Mouse (Mus musculus) limb, embryonic 14.5 days (tissue): ENCODE measurements around the gene Lamb3. TPM values are rescaled to one million over a fixed set of nuclear protein-coding genes. Genes with fewer than 3 reads are reported as not detected.
A peak's percentile ranks its signal among the peaks of the same experiment; 100 is the strongest.

Experiments
- ATAC-seq: fragments of 200-750 bp; cut with Nextera tagmentation; 2 replicates; pipeline ENCODE4 v1.8.0; 2017; ENCODE audit warnings: low read depth, moderate number of reproducible peaks, moderate TSS enrichment; ENCODE audit not compliant: low FRiP score
- DNase-seq: peaks from one replicate; pipeline ENCODE4 v3.0.0-alpha.2; 2015; ENCODE audit warnings: low spot score
- H3K27ac ChIP-seq: fragments of 300-500 bp; sonication (generic); replicated peaks from 2 replicates; pipeline ENCODE4 v1.5.1; 2014; ENCODE audit warnings: low read depth, mild to moderate bottlenecking, low read length, moderate library complexity, mixed read lengths
- H3K27me3 ChIP-seq: fragments of 300-500 bp; sonication (generic); 2 replicates; pipeline ENCODE4 v1.6.1; 2014; ENCODE audit warnings: low read length, mixed read lengths; ENCODE audit not compliant: control insufficient read depth, insufficient read depth
- H3K36me3 ChIP-seq: fragments of 300-500 bp; sonication (generic); 2 replicates; pipeline ENCODE4 v1.6.1; 2014; ENCODE audit warnings: mild to moderate bottlenecking, low read length, moderate library complexity, mixed read lengths; ENCODE audit not compliant: control insufficient read depth, insufficient read depth
- H3K4me1 ChIP-seq: fragments of 300-500 bp; sonication (generic); 2 replicates; pipeline ENCODE4 v1.6.1; 2014; ENCODE audit warnings: antibody characterized with exemption, low read length, mixed read lengths; ENCODE audit not compliant: control insufficient read depth, insufficient read depth
- H3K4me2 ChIP-seq: fragments of 300-500 bp; sonication (generic); replicated peaks from 2 replicates; pipeline ENCODE4 v1.6.1; 2014; ENCODE audit warnings: low read depth, mild to moderate bottlenecking, low read length, moderate library complexity; ENCODE audit not compliant: severe bottlenecking
- H3K4me3 ChIP-seq: fragments of 300-500 bp; sonication (generic); replicated peaks from 2 replicates; pipeline ENCODE4 v1.5.1; 2014; ENCODE audit warnings: low read length
- H3K9ac ChIP-seq: fragments of 300-500 bp; sonication (generic); 2 replicates; pipeline ENCODE4 v1.6.1; 2014; ENCODE audit warnings: mild to moderate bottlenecking, low read depth, low read length, moderate library complexity; ENCODE audit not compliant: severe bottlenecking
- H3K9me3 ChIP-seq: fragments of 300-500 bp; sonication (generic); 2 replicates; pipeline ENCODE4 v1.6.1; 2016; ENCODE audit warnings: low read length; ENCODE audit not compliant: control insufficient read depth
- POLR2A ChIP-seq: fragments of 200-500 bp; IDR thresholded peaks from 2 replicates; pipeline ENCODE4 v1.8.0; 2012; ENCODE audit warnings: inconsistent platforms, mild to moderate bottlenecking, moderate library complexity, borderline replicate concordance; ENCODE audit not compliant: insufficient read depth, insufficient read length; ENCODE audit errors: extremely low read depth
- WGBS: fragments of 180-500 bp; shearing (Covaris S2); extraction: QIAGEN DNeasy Blood & Tissue Kit; methylation state at CpG from one replicate; pipeline ENCODE4 v1.1.7; 2014; 5-methylcytosine and 5-hydroxymethylcytosine counted together
- polyA plus RNA-seq, 2 experiments: library from polyadenylated mRNA; depleted of rRNA in 1 of 2; stranded (reverse) in 1 of 2; unstranded in 1 of 2; fragments of >200 nt; fragmentation: Nextera tagmentation in 1 of 2; extraction: Ambion mirVana in 1 of 2; gene quantifications; 2 replicates each; pipeline versions ENCODE4 v1.2.1 to v1.2.3; 2012 to 2014

Lamb3 gene
- polyA plus RNA-seq, 2 experiments = 4.0 to 4.6 TPM

GRCm38 (mm10) chr1:193326456-193327145, 119.1 kb downstream of the Lamb3 start:
- H3K4me1 ChIP-seq = no peaks in the 10 kb centered on the region
- no peak overlapping the region for H3K9ac ChIP-seq
- ATAC-seq (no peak), DNase-seq (no peak)
- no peak for TF ChIP-seq POLR2A
- H3K36me3 ChIP-seq = no peaks in the 10 kb centered on the region
- WGBS = 71% methylated on average over 7 of the region's 7 CpGs
- no peaks in the 10 kb centered on the region for H3K9me3 ChIP-seq
- no peak overlapping the region for H3K27ac ChIP-seq
- no peaks in the 10 kb centered on the region for H3K27me3 ChIP-seq
- H3K4me2 ChIP-seq = no peak overlapping the region
- no peak overlapping the region for H3K4me3 ChIP-seq

GRCm38 (mm10) chr1:193327216-193327615, 119.7 kb downstream of the Lamb3 start:
- 83% methylated on average over 1 of the region's 1 CpGs for WGBS
- Histone ChIP-seq H3K4me2 (no peak overlapping the region), H3K27ac (no peak overlapping the region), H3K27me3 (no peaks in the 10 kb centered on the region), H3K36me3 (no peaks in the 10 kb centered on the region), H3K4me1 (no peaks in the 10 kb centered on the region), H3K4me3 (no peak overlapping the region), H3K9me3 (no peaks in the 10 kb centered on the region), H3K9ac (no peak overlapping the region)
- ATAC-seq (no peak), DNase-seq (no peak)
- TF ChIP-seq POLR2A = no peak

DNA sequence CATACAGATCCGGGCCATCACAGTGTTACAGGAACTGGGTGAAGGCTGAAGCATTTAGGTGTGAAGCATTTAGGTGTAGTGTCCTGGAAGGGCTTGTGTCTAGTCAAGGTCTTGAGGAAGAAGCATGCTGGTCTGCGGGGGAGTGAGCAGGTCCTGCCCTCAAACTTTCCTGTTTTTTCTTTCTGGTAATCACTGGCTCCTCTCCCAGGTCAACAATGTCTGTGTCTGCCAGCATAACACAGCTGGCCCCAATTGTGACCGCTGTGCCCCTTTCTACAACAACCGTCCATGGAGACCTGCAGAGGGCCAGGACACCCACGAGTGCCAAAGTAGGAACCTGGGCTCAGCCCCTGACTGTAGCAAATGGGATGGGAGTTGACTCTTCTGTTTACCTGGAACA, 120.2 kb downstream of the Lamb3 start:
- Histone ChIP-seq H3K9ac (no peak overlapping the region), H3K9me3 (no peaks in the 10 kb centered on the region), H3K27ac (no peak overlapping the region), H3K36me3 (no peaks in the 10 kb centered on the region), H3K4me3 (no peak overlapping the region), H3K4me1 (no peaks in the 10 kb centered on the region), H3K27me3 (no peaks in the 10 kb centered on the region), H3K4me2 (no peak overlapping the region)
- ATAC-seq (no peak), DNase-seq (no peak)
- WGBS = 79% methylated on average over 5 of the region's 5 CpGs
- TF ChIP-seq POLR2A = no peak

- no peaks in the 10 kb centered on the region for H3K9me3 ChIP-seq
- no peak overlapping the region for H3K4me2 ChIP-seq
- no peak for TF ChIP-seq POLR2A
- no peak overlapping the region for H3K27ac ChIP-seq
- WGBS = 79% methylated on average over 9 of the region's 9 CpGs
- no peak overlapping the region for H3K4me3 ChIP-seq
- no peak for DNase-seq
- H3K9ac ChIP-seq = no peak overlapping the region
- ATAC-seq = no peak
- H3K27me3 ChIP-seq = no peaks in the 10 kb centered on the region
- no peaks in the 10 kb centered on the region for H3K4me1 ChIP-seq
- no peaks in the 10 kb centered on the region for H3K36me3 ChIP-seq
These were observed 122.1 kb downstream of the Lamb3 start for GRCm38 (mm10) chr1:193329557-193329956.

DNA sequence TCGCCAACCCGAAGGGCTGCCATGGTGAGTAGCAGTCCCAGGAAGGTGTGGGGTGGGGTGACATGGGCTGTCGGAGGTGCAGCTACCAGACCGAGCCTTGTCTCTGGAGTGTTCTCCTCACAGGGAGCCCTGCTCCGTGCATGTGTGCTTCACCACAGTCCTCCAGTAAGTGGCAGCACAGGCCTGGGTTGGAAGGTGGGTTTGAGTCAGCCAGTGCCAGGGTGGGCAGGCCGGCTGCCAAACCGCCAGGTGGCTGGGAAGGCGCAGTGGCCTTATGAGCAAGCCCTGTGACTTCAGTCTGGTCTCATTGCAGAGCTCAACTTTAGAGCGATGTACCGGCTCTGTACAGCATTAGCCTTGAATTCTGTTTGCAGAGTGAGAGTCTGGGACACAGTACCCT, 122.7 kb downstream of the Lamb3 start:
- TF ChIP-seq POLR2A = no peak
- H3K27ac ChIP-seq = no peak overlapping the region
- no peaks in the 10 kb centered on the region for H3K4me1 ChIP-seq
- WGBS = 40% methylated on average over 10 of the region's 10 CpGs
- no peak overlapping the region for H3K9ac ChIP-seq
- ATAC-seq (peak; percentile 75), DNase-seq (peak; percentile 73)
- H3K27me3 ChIP-seq = no peaks in the 10 kb centered on the region
- no peaks in the 10 kb centered on the region for H3K36me3 ChIP-seq
- no peak overlapping the region for H3K4me2 ChIP-seq
- no peak overlapping the region for H3K4me3 ChIP-seq
- no peaks in the 10 kb centered on the region for H3K9me3 ChIP-seq
